Mouse (Mus musculus) small intestine, adult 2 months (tissue): ENCODE data around the gene Emd.

Experiments
- CTCF ChIP-seq: fragments of 200-500 bp; IDR thresholded peaks from 2 replicates; pipeline ENCODE4 v1.5.1; 2012; ENCODE audit warnings: low read depth, mild to moderate bottlenecking, control low read depth, inconsistent platforms, low read length, moderate library complexity, mixed read lengths; ENCODE audit not compliant: insufficient replicate concordance, insufficient read length; ENCODE audit errors: extremely low read depth
- POLR2A ChIP-seq: fragments of 200-500 bp; IDR thresholded peaks from 2 replicates; pipeline ENCODE4 v1.6.1; 2012; ENCODE audit warnings: low read depth, mild to moderate bottlenecking, control low read depth, inconsistent platforms, low read length, moderate library complexity

DNA sequence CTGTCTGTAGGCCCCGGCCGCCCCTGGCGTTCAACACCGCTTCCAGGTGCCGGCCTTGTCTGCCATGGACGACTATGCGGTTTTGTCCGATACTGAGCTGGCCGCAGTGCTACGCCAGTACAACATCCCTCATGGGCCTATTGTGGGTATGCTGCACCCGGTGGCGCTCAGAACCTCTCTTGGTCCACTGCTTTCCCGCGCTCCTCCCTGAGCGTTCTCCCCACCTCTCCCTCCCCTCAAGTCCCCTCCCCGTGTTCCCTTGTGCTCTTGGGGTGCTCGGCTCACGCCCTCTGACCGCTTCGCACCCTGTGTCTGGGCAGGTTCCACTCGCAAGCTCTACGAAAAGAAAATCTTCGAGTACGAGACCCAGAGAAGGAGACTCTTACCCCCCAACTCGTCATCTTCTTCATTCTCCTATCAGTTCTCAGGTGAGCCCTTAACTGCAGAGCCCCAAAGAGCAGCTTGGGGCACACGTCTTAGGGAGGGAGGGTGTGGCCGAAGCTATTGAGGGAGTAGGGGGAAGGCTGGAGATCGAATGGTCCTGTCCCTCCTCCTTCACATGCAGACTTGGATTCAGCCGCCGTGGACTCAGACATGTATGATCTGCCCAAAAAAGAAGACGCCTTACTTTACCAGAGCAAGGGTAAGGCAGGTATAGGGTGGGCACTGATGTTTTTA is 540 bp downstream of the Emd start:
- TF ChIP-seq CTCF (no peak), POLR2A (no peak)
